Mouse (Mus musculus) lung, postnatal 10 days (tissue): Measurements from ENCODE around the gene Itgb3bp.
A peak's percentile ranks its signal among the peaks of the same experiment; 100 is the strongest.

Source experiments
- DNase-seq: peaks from one replicate; pipeline ENCODE4 v3.0.0; 2021

Gene Itgb3bp

GRCm38 (mm10) chr4:99931807-99932206 lies 2.2 kb upstream of the Itgb3bp start:
- DNase-seq = no peak

- DNase-seq = no peak
These were observed 1.6 kb upstream of the Itgb3bp start for GRCm38 (mm10) chr4:99931240-99931580.

DNA sequence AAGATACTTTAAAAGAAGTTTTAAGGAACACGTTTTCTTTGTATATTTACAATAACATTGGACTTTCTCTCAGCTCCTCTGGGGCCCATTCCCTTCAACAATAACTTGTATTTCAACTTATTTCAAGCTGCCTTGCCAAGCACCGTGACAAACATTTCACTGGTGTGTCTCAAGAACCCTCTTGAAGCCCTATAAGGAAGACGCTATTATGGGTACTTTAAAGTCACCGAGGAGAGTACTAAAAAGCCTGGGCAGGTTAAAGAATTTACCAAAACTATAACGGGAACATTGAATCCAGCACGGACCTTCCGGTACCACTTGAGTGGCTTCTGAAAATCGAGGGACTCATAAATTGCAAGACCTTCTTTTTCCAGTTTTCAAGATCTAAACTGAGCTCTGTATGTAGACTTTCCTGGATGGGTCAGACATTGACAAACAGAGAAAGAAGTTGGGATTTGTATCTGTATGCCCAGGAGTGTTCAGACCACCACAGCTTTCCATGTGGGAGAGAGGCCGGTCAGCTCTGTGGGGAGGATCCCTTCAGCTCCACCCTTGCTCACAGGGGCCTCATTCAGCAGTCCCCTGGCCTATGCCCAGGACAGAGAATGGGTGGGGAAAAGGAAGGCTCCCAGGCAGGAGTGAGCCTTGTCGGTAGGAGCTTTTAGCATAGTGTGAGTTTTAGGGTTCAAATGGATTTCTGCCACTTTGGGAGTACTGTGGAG lies 1.1 kb upstream of the Itgb3bp start:
- peak; percentile 20 for DNase-seq

GRCm38 (mm10) chr4:99929149-99929612 lies 432 bp downstream of the Itgb3bp start, which contains the start of gene Pgm1:
Gene Pgm1 (plus strand): TSS chr4:99929414.
- DNase-seq = peak; percentile 90

DNA sequence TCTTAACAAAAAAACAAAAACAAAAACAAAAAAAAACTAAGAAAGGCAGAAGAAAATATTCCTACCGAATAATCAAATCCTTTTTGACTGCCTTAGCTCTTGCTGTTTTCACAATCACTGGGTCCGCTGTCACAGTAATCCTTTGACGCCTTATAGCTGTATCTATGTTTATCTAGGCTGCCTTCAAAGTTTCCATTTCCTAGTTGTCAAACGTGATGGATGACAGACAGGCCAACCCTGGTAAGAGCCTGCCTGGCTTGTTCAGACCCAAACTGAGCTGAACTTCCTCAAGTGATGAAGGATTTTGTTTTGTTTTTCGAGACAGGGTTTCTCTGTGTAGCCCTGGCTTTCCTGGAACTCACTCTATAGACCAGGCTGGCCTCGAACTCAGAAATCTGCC lies 1.1 kb downstream of the Itgb3bp start:
- DNase-seq = no peak

GRCm38 (mm10) chr4:99926380-99926779 lies 3.2 kb downstream of the Itgb3bp start:
- no peak for DNase-seq

GRCm38 (mm10) chr4:99913894-99914451 lies 15.6 kb downstream of the Itgb3bp start:
- DNase-seq = no peak

- no peak for DNase-seq
These were observed 47.2 kb downstream of the Itgb3bp start for GRCm38 (mm10) chr4:99882405-99882804.

- DNase-seq = peak; percentile 38
These were observed 47.7 kb downstream of the Itgb3bp start for GRCm38 (mm10) chr4:99881882-99882281.

DNA sequence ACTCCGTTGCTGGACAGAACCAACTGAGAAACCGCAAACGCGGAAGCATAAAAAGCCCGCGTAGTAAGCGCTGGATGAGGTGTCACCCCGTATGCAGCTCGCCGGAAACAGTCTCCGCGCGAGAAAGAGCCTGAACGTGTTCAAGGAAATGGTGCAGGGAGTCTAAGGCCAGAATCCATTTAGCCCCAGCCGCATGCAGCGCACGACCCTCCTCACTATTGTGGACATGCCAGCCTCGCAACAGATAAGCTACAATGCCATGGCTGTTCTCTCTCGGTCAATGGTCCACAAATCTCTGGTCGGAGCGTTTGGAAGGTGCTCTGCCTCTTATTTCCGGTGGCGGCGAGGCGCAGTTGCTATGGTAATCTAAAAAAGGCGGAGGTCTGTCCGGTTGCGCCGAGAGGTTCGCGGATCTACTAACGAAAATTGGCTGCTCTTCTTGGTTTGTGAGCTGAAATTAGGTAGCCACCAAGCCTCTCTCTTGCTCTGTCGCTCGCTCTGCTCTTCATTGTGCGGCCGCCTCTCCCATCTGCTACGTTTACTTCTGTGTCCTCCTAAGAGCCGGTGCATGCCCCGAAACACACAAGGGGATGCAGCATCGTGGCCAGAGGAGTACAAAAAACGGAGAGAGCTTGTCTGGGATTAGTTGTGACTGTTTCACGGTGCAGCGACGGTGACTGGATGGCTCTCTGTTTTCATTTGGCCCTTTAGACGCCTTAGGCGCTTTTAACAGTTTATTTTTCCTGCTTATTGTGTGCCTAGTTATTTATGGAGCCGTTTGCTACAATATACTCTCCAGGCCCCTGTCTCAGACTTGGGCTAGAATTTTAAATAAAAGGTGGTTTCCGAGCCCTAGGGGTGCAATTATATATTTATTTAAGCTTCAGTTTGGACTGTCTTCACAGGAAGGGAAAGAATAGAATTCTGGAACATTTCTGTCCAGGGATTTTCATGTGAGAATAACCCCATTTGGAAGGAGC lies 100.2 kb downstream of the Itgb3bp start, which contains the start of gene Efcab7:
Gene Efcab7 (plus strand): TSS at position 105 of the 980 bp plus-strand sequence.
- peak; percentile 89 for DNase-seq

DNA sequence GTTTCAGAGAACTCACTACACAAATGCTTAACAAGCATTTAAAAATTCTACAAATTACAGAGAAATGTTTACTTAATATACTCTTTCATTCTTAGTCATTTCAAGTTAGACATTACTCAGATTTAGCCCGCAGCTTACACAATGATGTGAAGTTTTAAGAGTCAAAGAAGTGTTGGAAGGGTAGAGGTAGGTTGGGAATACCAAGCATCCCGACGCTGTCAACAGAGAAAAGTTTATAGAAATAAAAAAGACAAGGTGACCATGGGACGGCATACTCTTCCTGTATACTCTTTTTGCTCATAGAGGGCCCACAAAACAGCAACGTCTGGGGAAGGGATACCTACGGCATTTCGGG lies 100.9 kb downstream of the Itgb3bp start:
- DNase-seq = no peak

GRCm38 (mm10) chr4:99828337-99828736 lies 101.3 kb downstream of the Itgb3bp start:
- DNase-seq = no peak

DNA sequence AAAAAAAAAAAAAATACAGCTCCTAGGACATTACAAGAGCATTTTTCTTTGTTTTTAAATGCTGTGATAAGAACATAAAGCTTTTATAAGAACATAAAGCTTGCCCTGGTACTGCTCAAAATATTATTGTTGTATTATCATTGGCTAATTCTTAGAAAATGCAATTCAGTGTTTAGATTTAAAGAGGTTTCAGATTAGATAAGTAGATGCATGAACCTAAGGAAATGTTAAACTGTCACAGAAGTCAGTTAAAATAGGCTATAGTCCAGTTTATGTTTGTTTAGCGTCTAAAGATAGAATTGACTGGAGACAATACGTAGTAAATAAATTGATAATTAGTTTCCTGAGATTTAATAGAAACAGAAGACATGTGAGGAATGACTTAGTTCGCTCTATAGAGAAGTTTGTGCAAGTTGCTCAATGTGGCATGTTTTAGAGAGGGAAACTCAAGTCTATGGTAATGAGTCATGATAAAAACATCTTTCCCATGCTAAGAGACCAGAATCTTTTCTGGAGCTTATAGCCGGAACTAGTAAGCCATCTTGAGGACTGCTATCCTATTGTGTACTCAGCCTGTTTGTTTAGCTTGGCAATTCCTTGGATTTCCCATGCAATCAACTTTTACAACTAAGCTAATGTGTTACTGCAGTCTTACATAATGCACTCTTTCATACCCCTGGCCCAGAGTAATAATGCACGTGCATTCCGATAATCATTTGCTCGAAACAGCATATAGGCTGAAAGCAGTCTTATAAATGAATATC lies 112.7 kb downstream of the Itgb3bp start:
- DNase-seq = no peak

GRCm38 (mm10) chr4:99792365-99792764 lies 137.2 kb downstream of the Itgb3bp start:
- no peak for DNase-seq

DNA sequence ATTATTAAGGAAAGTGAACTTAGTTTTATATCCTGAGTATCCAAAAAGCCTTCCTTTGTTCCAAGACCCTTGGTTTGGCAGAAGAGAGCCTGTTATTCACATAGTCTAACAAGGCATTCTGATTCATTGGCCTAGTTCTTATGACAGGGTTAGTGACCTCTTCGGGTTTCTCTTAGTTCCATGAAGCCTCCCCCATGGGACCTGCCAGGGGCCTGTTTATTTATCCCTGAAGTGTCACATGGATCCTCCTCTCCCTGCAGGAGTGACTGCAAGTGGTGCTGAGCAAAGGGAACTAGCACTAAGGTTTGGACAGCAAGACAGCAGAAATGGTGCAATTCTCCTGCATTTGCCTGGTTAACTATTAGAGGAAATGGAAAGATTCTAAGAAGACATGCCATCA lies 156.6 kb downstream of the Itgb3bp start:
- DNase-seq = peak; percentile 29

- peak; percentile 34 for DNase-seq
These were observed 159.1 kb downstream of the Itgb3bp start for GRCm38 (mm10) chr4:99770555-99770954.

GRCm38 (mm10) chr4:99766753-99767152 lies 162.9 kb downstream of the Itgb3bp start:
- peak; percentile 36 for DNase-seq

- no peak for DNase-seq
These were observed 163.3 kb downstream of the Itgb3bp start for GRCm38 (mm10) chr4:99766303-99766702.

DNA sequence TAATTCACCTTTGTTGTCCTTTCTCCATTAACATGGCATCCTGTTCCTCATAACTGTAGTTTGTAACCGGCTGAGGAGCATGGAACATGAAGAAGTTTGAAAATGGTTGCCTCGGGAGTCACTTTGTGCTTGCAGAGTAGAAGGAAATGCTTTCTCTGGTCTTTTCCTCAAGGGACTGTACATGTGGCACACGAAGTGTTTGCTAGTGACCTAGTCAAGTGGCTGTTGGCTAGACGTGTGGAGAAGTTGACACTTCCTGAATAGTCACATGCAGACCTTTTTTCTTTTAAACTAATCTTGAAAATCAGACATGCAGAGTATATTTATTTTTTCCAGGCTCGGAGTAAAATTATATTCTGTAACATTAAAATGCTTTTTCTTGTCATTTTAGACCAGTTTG lies 177.2 kb downstream of the Itgb3bp start:
- peak; percentile 3 for DNase-seq

- no peak for DNase-seq
These were observed 189.8 kb downstream of the Itgb3bp start for GRCm38 (mm10) chr4:99739836-99740235.

GRCm38 (mm10) chr4:99725914-99726451 lies 203.6 kb downstream of the Itgb3bp start:
- DNase-seq = no peak

DNA sequence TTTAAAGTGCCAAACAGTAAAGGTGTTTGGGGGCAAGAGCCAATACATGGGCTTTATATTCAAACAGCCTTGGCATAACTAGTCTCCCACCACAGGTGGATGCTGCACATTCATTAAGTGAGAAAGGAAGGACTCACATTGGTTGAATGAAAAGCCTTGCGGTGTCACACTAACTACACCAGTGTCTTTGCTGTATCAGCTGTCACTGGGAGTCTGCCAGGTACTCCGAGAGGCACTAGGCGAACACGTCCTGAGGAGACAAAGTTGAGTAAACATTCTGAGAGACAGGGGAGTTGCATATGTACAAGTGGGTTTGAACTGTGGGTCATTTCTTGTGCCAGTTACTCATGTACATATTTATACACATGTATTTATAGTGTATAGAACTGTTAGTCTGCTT lies 205.3 kb downstream of the Itgb3bp start:
- DNase-seq = no peak
